Mouse (Mus musculus): ENCODE results near the gene 2410002F23Rik. TPM values are rescaled to one million over a fixed set of nuclear protein-coding genes. Genes with fewer than 3 reads are reported as not detected.

Gene 2410002F23Rik
- polyA plus RNA-seq, 1 experiment from 2014 or later, result 178 TPM

DNA sequence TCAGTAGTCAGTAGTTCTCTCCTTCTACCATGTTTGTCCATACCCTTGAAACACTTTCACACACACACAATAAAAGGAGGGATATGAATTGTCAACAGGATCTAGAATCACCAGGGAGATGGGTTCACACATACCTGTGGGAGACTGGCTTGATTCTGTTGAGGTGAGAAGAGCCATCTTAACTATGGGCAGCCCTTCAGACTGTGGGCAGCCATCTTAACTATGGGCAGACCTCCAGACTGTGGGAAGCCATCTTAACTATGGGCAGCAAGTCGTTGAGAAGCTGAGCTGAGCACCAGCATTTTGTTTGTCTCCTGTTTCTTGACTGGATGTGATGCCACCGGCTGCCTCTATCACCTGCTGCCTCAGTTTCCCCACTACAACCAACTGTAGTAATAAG is 24.8 kb downstream of the 2410002F23Rik start:
- Histone ChIP-seq H3K4me1 (replicated peaks; ENCODE audit: control insufficient read depth, insufficient read depth, low read length) (no peaks in the 10 kb centered on the region), H3K27ac (ENCODE audit: low read depth, low read length) (no peak overlapping the region), H3K27me3 (ENCODE audit: control insufficient read depth, insufficient read depth, low read length) (no peaks in the 10 kb centered on the region; the same call in 1 of the 2 replicates), H3K9me3 (ENCODE audit: control insufficient read depth, low read length) (no peaks in the 10 kb centered on the region), H3K4me2 (ENCODE audit: low read depth, low read length, severe bottlenecking) (no peak overlapping the region), H3K36me3 (ENCODE audit: control insufficient read depth, insufficient read depth, low read length) (no peaks in the 10 kb centered on the region), H3K4me3 (ENCODE audit: low read depth, low read length) (no peak overlapping the region), H3K9ac (ENCODE audit: low read length) (no peak overlapping the region)
- 74% methylated on average over 2 of the region's 2 CpGs for WGBS
- no peak for ATAC-seq (replicated peaks; ENCODE audit: low FRiP score)
- DNase-seq (ENCODE audit: low spot score), result no peak

DNA sequence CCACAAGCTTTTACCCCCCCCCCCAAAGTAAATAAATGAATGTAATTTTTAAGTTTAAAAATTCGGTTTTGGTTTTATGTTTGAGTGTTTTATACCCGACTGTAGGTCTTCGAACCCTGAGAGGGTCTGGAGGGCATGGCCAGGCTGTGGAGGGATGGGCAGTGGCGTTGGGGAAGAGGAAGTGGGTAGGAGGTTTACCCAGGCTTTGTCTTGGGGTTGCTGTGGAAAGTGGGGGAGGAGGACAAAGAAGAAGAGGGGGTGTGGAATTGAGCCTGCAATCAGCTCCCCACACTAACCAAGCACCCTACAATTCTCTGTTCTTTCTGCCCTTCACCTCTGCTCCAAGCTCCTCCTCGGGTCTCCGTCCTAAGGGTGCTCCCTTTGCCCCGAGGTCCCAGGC is 26.0 kb downstream of the 2410002F23Rik start:
- no peak overlapping the region for H3K4me3 ChIP-seq (ENCODE audit: low read depth, low read length)
- whole genome bisulfite sequencing, result 90% methylated on average over 7 of the region's 7 CpGs

DNA sequence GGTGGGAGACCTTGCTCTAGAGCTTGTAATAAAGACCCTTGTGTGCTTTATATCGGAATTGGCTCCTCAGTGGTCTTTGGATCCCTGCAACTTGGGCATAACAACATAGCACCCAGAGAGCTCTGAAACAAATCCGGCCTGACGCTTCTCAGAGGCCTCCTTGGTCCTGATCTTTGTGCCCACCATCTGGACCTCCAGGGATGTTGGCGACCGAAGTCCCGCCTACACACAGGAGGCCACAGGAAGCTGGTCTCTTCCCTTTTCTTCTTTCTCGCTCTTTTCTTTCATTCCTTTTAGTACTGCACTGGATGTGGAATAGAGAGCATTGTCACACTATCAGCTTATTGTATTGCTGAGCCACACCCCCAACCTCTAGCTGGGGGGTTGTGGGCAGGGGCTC is 26.9 kb downstream of the 2410002F23Rik start:
- Histone ChIP-seq H3K4me3 (ENCODE audit: low read depth, low read length) (no peak overlapping the region), H3K27ac (ENCODE audit: low read depth, low read length) (no peak overlapping the region), H3K4me2 (ENCODE audit: low read depth, low read length, severe bottlenecking) (no peak overlapping the region), H3K4me1 (replicated peaks; ENCODE audit: control insufficient read depth, insufficient read depth, low read length) (no peaks in the 10 kb centered on the region), H3K9me3 (ENCODE audit: control insufficient read depth, low read length) (no peaks in the 10 kb centered on the region), H3K9ac (ENCODE audit: low read length) (no peak overlapping the region), H3K27me3 (ENCODE audit: control insufficient read depth, insufficient read depth, low read length) (no peaks in the 10 kb centered on the region; the same call in 1 of the 2 replicates), H3K36me3 (ENCODE audit: control insufficient read depth, insufficient read depth, low read length) (no peaks in the 10 kb centered on the region)
- WGBS, result 69% methylated on average over 7 of the region's 7 CpGs
- no peak for DNase-seq (ENCODE audit: low spot score)
- no peak for ATAC-seq (replicated peaks; ENCODE audit: low FRiP score)

More for the DNA sequence above, 26.0 kb downstream of the 2410002F23Rik start:
- Histone ChIP-seq H3K36me3 (ENCODE audit: control insufficient read depth, insufficient read depth, low read length) (no peaks in the 10 kb centered on the region), H3K4me2 (ENCODE audit: low read depth, low read length, severe bottlenecking) (no peak overlapping the region), H3K27me3 (ENCODE audit: control insufficient read depth, insufficient read depth, low read length) (no peaks in the 10 kb centered on the region; the same call in 1 of the 2 replicates), H3K27ac (ENCODE audit: low read depth, low read length) (no peak overlapping the region), H3K4me1 (replicated peaks; ENCODE audit: control insufficient read depth, insufficient read depth, low read length) (no peaks in the 10 kb centered on the region), H3K9ac (ENCODE audit: low read length) (no peak overlapping the region), H3K9me3 (ENCODE audit: control insufficient read depth, low read length) (no peaks in the 10 kb centered on the region)
- ATAC-seq (replicated peaks; ENCODE audit: low FRiP score) (no peak), DNase-seq (ENCODE audit: low spot score) (no peak)

DNA sequence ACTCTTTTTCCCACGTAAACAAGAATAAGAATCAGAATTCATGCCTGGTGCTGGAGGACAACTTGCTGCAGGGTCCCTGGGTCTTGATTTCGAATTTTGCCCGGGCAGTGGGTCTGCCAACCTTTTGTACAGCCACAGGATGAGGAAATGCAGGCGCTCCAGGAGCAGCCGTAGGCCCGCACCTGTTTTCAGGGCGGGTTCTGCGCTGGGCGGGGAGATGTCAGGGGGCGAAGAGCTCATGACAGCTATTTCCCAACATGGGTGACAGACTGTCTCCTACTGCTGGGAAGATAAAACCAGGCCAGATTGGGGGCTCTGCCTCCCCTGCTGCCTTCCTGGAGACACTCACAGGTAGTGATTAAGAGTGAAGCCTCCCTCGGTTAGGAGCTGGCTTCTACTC is 27.6 kb downstream of the 2410002F23Rik start:
- no peaks in the 10 kb centered on the region for H3K36me3 ChIP-seq (ENCODE audit: control insufficient read depth, insufficient read depth, low read length)
- no peak overlapping the region for H3K27ac ChIP-seq (ENCODE audit: low read depth, low read length)
- no peak overlapping the region for H3K4me3 ChIP-seq (ENCODE audit: low read depth, low read length)
- H3K9ac ChIP-seq (ENCODE audit: low read length), result no peak overlapping the region
- no peaks in the 10 kb centered on the region; the same call in 1 of the 2 replicates for H3K27me3 ChIP-seq (ENCODE audit: control insufficient read depth, insufficient read depth, low read length)
- no peak for ATAC-seq (replicated peaks; ENCODE audit: low FRiP score)
- DNase-seq (ENCODE audit: low spot score), result no peak
- WGBS, result 38% methylated on average over 11 of the region's 11 CpGs
- H3K4me1 ChIP-seq (replicated peaks; ENCODE audit: control insufficient read depth, insufficient read depth, low read length), result no peaks in the 10 kb centered on the region
- no peak overlapping the region for H3K4me2 ChIP-seq (ENCODE audit: low read depth, low read length, severe bottlenecking)
- no peaks in the 10 kb centered on the region for H3K9me3 ChIP-seq (ENCODE audit: control insufficient read depth, low read length)

DNA sequence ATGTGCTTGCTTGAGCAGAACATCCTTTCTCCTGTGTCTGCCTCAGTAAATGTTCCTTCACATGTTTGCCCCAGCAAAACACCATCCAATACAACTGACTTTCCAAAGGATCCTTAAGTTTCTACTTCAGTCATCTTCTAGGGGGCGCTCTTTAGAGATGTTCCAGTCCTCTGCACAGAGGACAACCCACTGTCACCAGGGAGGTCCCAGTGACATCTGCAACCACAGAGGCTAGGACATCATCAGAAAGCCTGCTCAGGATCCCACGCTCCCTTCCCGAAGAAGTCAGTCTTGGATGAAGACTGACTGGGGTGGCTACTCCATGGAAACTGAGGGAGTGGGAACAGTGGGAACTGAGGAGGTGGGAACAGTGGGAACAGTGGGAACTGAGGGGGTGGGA is 29.0 kb downstream of the 2410002F23Rik start:
- Histone ChIP-seq H3K9ac (ENCODE audit: low read length) (no peak overlapping the region), H3K4me1 (replicated peaks; ENCODE audit: control insufficient read depth, insufficient read depth, low read length) (no peaks in the 10 kb centered on the region), H3K9me3 (ENCODE audit: control insufficient read depth, low read length) (no peaks in the 10 kb centered on the region), H3K27me3 (ENCODE audit: control insufficient read depth, insufficient read depth, low read length) (no peaks in the 10 kb centered on the region; the same call in 1 of the 2 replicates), H3K27ac (ENCODE audit: low read depth, low read length) (no peak overlapping the region), H3K4me3 (ENCODE audit: low read depth, low read length) (no peak overlapping the region), H3K4me2 (ENCODE audit: low read depth, low read length, severe bottlenecking) (no peak overlapping the region), H3K36me3 (ENCODE audit: control insufficient read depth, insufficient read depth, low read length) (no peaks in the 10 kb centered on the region)
- DNase-seq (ENCODE audit: low spot score) (no peak), ATAC-seq (replicated peaks; ENCODE audit: low FRiP score) (no peak)
- WGBS, result 81% methylated on average over 3 of the region's 3 CpGs

DNA sequence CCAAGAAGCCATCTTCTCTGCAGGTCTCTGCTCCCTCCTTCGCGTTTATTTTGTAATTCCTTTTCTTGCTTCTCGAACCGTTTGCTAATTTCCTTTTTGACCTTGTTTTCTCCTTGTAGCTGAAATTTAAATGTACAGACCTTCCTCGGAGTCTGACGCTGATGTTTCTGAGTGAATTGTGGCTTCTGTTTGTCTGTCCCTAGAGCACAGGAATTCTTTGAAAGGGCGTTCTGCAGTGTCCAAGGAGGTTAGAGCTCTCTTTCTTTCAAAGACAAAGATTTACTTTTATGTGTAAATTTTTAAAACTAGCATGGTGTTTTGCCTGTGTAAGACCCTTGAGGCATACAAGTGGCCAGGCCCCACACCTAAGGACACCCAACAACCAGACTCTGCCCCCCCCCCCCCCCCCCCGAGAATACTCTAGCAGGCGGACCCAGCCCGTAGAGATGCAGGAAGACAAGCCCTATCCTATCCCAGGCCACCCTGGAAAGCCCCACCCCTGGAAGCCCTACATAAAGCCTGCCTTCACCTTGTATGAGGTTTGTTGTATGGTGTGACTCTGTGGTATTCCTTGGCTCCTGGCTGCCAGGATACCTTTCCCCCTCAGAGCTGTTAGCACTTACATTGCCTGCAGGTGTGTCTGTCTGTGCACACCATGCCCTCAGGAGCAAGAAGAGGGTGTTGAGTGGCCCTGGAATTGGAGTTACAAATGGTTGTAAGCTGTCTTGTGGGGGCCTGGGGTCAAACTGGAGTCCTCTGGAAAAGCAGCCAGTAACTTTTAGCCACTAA is 30.1 kb downstream of the 2410002F23Rik start:
- H3K27ac ChIP-seq (ENCODE audit: low read depth, low read length), result no peak overlapping the region
- H3K4me3 ChIP-seq (ENCODE audit: low read depth, low read length), result no peak overlapping the region
- no peak for ATAC-seq (replicated peaks; ENCODE audit: low FRiP score)
- WGBS, result 65% methylated on average over 10 of the region's 10 CpGs
- no peaks in the 10 kb centered on the region for H3K36me3 ChIP-seq (ENCODE audit: control insufficient read depth, insufficient read depth, low read length)
- H3K4me1 ChIP-seq (replicated peaks; ENCODE audit: control insufficient read depth, insufficient read depth, low read length), result no peaks in the 10 kb centered on the region
- H3K9ac ChIP-seq (ENCODE audit: low read length), result no peak overlapping the region
- H3K27me3 ChIP-seq (ENCODE audit: control insufficient read depth, insufficient read depth, low read length), result no peaks in the 10 kb centered on the region; the same call in 1 of the 2 replicates
- DNase-seq (ENCODE audit: low spot score), result no peak
- no peak overlapping the region for H3K4me2 ChIP-seq (ENCODE audit: low read depth, low read length, severe bottlenecking)
- no peaks in the 10 kb centered on the region for H3K9me3 ChIP-seq (ENCODE audit: control insufficient read depth, low read length)

DNA sequence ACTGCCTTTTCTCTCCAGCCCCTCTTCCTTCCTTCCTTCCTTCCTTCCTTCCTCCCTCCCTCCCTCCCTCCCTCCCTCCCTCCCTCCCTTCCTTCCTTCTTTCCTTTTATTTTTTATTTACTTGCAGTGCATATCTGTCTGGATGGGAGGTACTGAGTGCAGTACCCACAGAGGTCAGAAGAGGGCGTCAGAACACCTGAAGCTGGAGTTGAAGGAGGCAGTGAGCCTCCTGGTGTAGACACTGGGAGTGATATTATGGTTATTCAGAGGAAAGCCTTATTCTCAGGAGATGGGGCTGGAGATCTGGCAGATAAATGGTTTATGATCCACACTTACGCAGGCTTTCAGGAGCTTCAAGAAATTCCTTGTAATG is 30.7 kb downstream of the 2410002F23Rik start:
- WGBS, result 46% methylated on average over 2 of the region's 2 CpGs
- DNase-seq (ENCODE audit: low spot score), result no peak
- Histone ChIP-seq H3K4me1 (replicated peaks; ENCODE audit: control insufficient read depth, insufficient read depth, low read length) (no peaks in the 10 kb centered on the region), H3K27ac (ENCODE audit: low read depth, low read length) (no peak overlapping the region), H3K4me2 (ENCODE audit: low read depth, low read length, severe bottlenecking) (no peak overlapping the region), H3K4me3 (ENCODE audit: low read depth, low read length) (no peak overlapping the region), H3K9ac (ENCODE audit: low read length) (no peak overlapping the region), H3K27me3 (ENCODE audit: control insufficient read depth, insufficient read depth, low read length) (no peaks in the 10 kb centered on the region; the same call in 1 of the 2 replicates), H3K9me3 (ENCODE audit: control insufficient read depth, low read length) (no peaks in the 10 kb centered on the region), H3K36me3 (ENCODE audit: control insufficient read depth, insufficient read depth, low read length) (no peaks in the 10 kb centered on the region)
- no peak for ATAC-seq (replicated peaks; ENCODE audit: low FRiP score)

DNA sequence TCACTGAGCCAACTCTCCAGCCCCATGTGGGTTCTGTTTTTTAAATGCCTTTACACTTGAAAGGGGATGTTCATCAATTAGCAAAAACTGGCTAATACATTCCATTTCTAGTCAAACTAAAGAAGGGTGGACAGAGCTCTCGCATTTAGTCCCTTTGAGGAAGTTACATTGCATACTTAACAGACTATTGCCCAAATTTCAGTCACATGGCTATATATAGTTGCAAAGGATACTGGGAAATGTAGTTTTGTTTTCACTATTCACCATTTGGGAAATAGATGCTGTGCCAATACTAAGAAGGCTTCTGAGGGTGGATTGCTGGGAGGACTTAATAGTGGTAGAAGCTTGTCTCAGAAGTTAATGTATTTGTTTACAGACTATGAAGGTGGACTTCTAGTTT is 34.4 kb downstream of the 2410002F23Rik start:
- Histone ChIP-seq H3K4me1 (replicated peaks; ENCODE audit: control insufficient read depth, insufficient read depth, low read length) (no peaks in the 10 kb centered on the region), H3K27me3 (ENCODE audit: control insufficient read depth, insufficient read depth, low read length) (no peaks in the 10 kb centered on the region), H3K4me2 (ENCODE audit: low read depth, low read length, severe bottlenecking) (no peak overlapping the region), H3K36me3 (ENCODE audit: control insufficient read depth, insufficient read depth, low read length) (no peaks in the 10 kb centered on the region), H3K9ac (ENCODE audit: low read length) (no peak overlapping the region), H3K27ac (ENCODE audit: low read depth, low read length) (no peak overlapping the region), H3K4me3 (ENCODE audit: low read depth, low read length) (no peak overlapping the region), H3K9me3 (ENCODE audit: control insufficient read depth, low read length) (no peaks in the 10 kb centered on the region)
- WGBS, result 78% methylated on average over 1 of the region's 1 CpGs
- DNase-seq (ENCODE audit: low spot score) (no peak), ATAC-seq (replicated peaks; ENCODE audit: low FRiP score) (no peak)

DNA sequence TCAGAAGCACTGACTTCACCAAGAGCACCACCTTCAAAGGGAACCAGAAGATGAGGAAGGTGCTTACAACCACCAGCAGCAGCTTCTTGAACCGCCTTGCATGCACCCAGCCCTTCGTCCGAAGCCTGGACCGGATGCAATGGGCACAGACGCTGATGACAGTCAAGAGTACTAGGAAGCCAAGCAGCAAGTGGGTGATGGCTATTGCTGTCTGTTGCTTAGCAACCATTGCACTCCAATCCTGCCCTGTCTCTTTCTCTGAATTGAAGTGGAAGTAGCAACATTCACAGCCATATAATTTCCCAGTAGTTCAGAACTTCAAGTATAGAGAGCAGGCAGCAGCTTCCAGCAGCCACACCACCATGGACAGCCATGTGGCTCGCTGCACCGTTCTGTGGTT is 35.1 kb downstream of the 2410002F23Rik start:
- 81% methylated on average over 7 of the region's 7 CpGs for WGBS
- no peak for ATAC-seq (replicated peaks; ENCODE audit: low FRiP score)
- Histone ChIP-seq H3K9ac (ENCODE audit: low read length) (no peak overlapping the region), H3K27me3 (ENCODE audit: control insufficient read depth, insufficient read depth, low read length) (no peaks in the 10 kb centered on the region), H3K4me2 (ENCODE audit: low read depth, low read length, severe bottlenecking) (no peak overlapping the region), H3K9me3 (ENCODE audit: control insufficient read depth, low read length) (no peaks in the 10 kb centered on the region), H3K27ac (ENCODE audit: low read depth, low read length) (no peak overlapping the region), H3K36me3 (ENCODE audit: control insufficient read depth, insufficient read depth, low read length) (no peaks in the 10 kb centered on the region), H3K4me1 (replicated peaks; ENCODE audit: control insufficient read depth, insufficient read depth, low read length) (no peaks in the 10 kb centered on the region), H3K4me3 (ENCODE audit: low read depth, low read length) (no peak overlapping the region)
- DNase-seq (ENCODE audit: low spot score), result no peak

All from forebrain, embryonic 11.5 days (tissue).